Mouse (Mus musculus) forebrain, embryonic 13.5 days (tissue): ENCODE results near the gene Dscam. TPM values are rescaled to one million over a fixed set of nuclear protein-coding genes. Genes with fewer than 3 reads are reported as not detected.
A peak's percentile ranks its signal among the peaks of the same experiment; 100 is the strongest.

Experiments used
- ATAC-seq: fragments of 200-750 bp; cut with Nextera tagmentation; 2 replicates; pipeline ENCODE4 v1.8.0; 2017
- H3K27ac ChIP-seq: fragments of 300-500 bp; sonication (generic); 2 replicates; pipeline ENCODE4 v1.5.1; 2015; ENCODE audit warnings: inconsistent platforms, mild to moderate bottlenecking, moderate library complexity
- H3K27me3 ChIP-seq: fragments of 300-500 bp; sonication (generic); 2 replicates; pipeline ENCODE4 v1.6.1; 2015; ENCODE audit warnings: mild to moderate bottlenecking, inconsistent platforms
- H3K36me3 ChIP-seq: fragments of 300-500 bp; sonication (generic); 2 replicates; pipeline ENCODE4 v1.6.1; 2015; ENCODE audit warnings: mild to moderate bottlenecking, inconsistent platforms; ENCODE audit not compliant: poor library complexity, severe bottlenecking
- H3K4me1 ChIP-seq: fragments of 300-500 bp; sonication (generic); 2 replicates; pipeline ENCODE4 v1.6.1; 2015; ENCODE audit warnings: inconsistent platforms
- H3K4me2 ChIP-seq: fragments of 300-500 bp; sonication (generic); 2 replicates; pipeline ENCODE4 v1.6.1; 2015; ENCODE audit warnings: inconsistent platforms, mild to moderate bottlenecking, moderate library complexity
- H3K4me3 ChIP-seq: fragments of 300-500 bp; sonication (generic); 2 replicates; pipeline ENCODE4 v1.5.1; 2015; ENCODE audit warnings: mild to moderate bottlenecking, inconsistent platforms
- H3K9ac ChIP-seq: fragments of 300-500 bp; sonication (generic); 2 replicates; pipeline ENCODE4 v1.6.1; 2015; ENCODE audit warnings: mild to moderate bottlenecking, inconsistent platforms
- H3K9me3 ChIP-seq: fragments of 300-500 bp; sonication (generic); replicated peaks from 2 replicates; pipeline ENCODE4 v1.6.1; 2016; ENCODE audit warnings: inconsistent platforms
- WGBS: fragments of 180-500 bp; shearing (Covaris S2); methylation state at CpG from one replicate; pipeline ENCODE4 v1.1.7; 2015; 5-methylcytosine and 5-hydroxymethylcytosine counted together
- polyA plus RNA-seq: library from polyadenylated mRNA; unstranded; fragments of >200 nt; fragmentation: Nextera tagmentation; extraction: Ambion mirVana; gene quantifications from 2 replicates; pipeline ENCODE4 v1.2.1, GENCODE M21; 2015

Dscam gene
- polyA plus RNA-seq, 1 experiment from 2014 or later: 3.5 TPM

GRCm38 (mm10) chr16:97100091-97100490 lies 70.5 kb downstream of the Dscam start:
- H3K4me1 ChIP-seq: peaks cover 34% of the 10 kb centered on the region
- ATAC-seq: peak; percentile 16; the same call in 1 of the 2 replicates
- no peaks in the 10 kb centered on the region for H3K27me3 ChIP-seq
- no peaks in the 10 kb centered on the region for H3K9me3 ChIP-seq
- no peak overlapping the region for H3K4me2 ChIP-seq
- H3K27ac ChIP-seq: peak overlapping the region; percentile 16; the same call in 1 of the 2 replicates
- H3K4me3 ChIP-seq: no peak overlapping the region
- no peak overlapping the region for H3K9ac ChIP-seq
- no peaks in the 10 kb centered on the region for H3K36me3 ChIP-seq
- WGBS: 50% methylated on average over 2 of the region's 2 CpGs

GRCm38 (mm10) chr16:97098508-97098907 lies 72.0 kb downstream of the Dscam start:
- no peaks in the 10 kb centered on the region for H3K27me3 ChIP-seq
- H3K27ac ChIP-seq: peak overlapping the region; percentile 63
- no peaks in the 10 kb centered on the region for H3K36me3 ChIP-seq
- ATAC-seq: peak; percentile 84
- H3K4me3 ChIP-seq: no peak overlapping the region
- H3K4me2 ChIP-seq: no peak overlapping the region
- 41% methylated on average over 5 of the region's 5 CpGs for whole genome bisulfite sequencing
- H3K9me3 ChIP-seq: no peaks in the 10 kb centered on the region
- peaks cover 34% of the 10 kb centered on the region for H3K4me1 ChIP-seq
- no peak overlapping the region for H3K9ac ChIP-seq

GRCm38 (mm10) chr16:97096709-97097108 lies 73.8 kb downstream of the Dscam start:
- ATAC-seq: no peak

GRCm38 (mm10) chr16:97095496-97095895 lies 75.1 kb downstream of the Dscam start:
- Histone ChIP-seq H3K27me3 (no peaks in the 10 kb centered on the region), H3K4me2 (no peak overlapping the region), H3K9me3 (no peaks in the 10 kb centered on the region), H3K9ac (no peak overlapping the region), H3K36me3 (no peaks in the 10 kb centered on the region), H3K4me1 (peaks cover 34% of the 10 kb centered on the region), H3K27ac (no peak overlapping the region), H3K4me3 (no peak overlapping the region)
- ATAC-seq: no peak
- WGBS: 93% methylated on average over 1 of the region's 1 CpGs

More at GRCm38 (mm10) chr16:97096709-97097108, 73.8 kb downstream of the Dscam start:
- H3K4me1 ChIP-seq: peaks cover 34% of the 10 kb centered on the region
- no peak overlapping the region for H3K4me2 ChIP-seq
- WGBS: 92% methylated on average over 2 of the region's 2 CpGs
- no peak overlapping the region for H3K9ac ChIP-seq
- H3K9me3 ChIP-seq: no peaks in the 10 kb centered on the region
- H3K27me3 ChIP-seq: no peaks in the 10 kb centered on the region
- no peak overlapping the region for H3K27ac ChIP-seq
- no peak overlapping the region for H3K4me3 ChIP-seq
- H3K36me3 ChIP-seq: no peaks in the 10 kb centered on the region

GRCm38 (mm10) chr16:97089339-97089738 lies 81.2 kb downstream of the Dscam start:
- Histone ChIP-seq H3K9me3 (no peaks in the 10 kb centered on the region), H3K27ac (no peak overlapping the region), H3K4me3 (no peak overlapping the region), H3K9ac (no peak overlapping the region), H3K27me3 (no peaks in the 10 kb centered on the region), H3K36me3 (no peaks in the 10 kb centered on the region), H3K4me2 (no peak overlapping the region), H3K4me1 (no peaks in the 10 kb centered on the region)
- ATAC-seq: no peak
- WGBS: 64% methylated on average over 3 of the region's 3 CpGs

GRCm38 (mm10) chr16:97083694-97084093 lies 86.9 kb downstream of the Dscam start:
- no peak for ATAC-seq
- H3K27ac ChIP-seq: no peak overlapping the region

GRCm38 (mm10) chr16:97075920-97076572 lies 94.5 kb downstream of the Dscam start:
- no peaks in the 10 kb centered on the region for H3K27me3 ChIP-seq
- H3K4me2 ChIP-seq: no peak overlapping the region
- H3K9me3 ChIP-seq: no peaks in the 10 kb centered on the region
- H3K27ac ChIP-seq: no peak overlapping the region
- H3K9ac ChIP-seq: no peak overlapping the region
- 87% methylated on average over 4 of the region's 4 CpGs for WGBS
- ATAC-seq: no peak
- H3K4me3 ChIP-seq: no peak overlapping the region
- no peaks in the 10 kb centered on the region for H3K4me1 ChIP-seq
- H3K36me3 ChIP-seq: no peaks in the 10 kb centered on the region

More at GRCm38 (mm10) chr16:97083694-97084093, 86.9 kb downstream of the Dscam start:
- no peaks in the 10 kb centered on the region for H3K9me3 ChIP-seq
- H3K4me1 ChIP-seq: peaks cover 5% of the 10 kb centered on the region; the same call in 1 of the 2 replicates
- no peak overlapping the region for H3K4me3 ChIP-seq
- 54% methylated on average over 2 of the region's 2 CpGs for whole genome bisulfite sequencing
- H3K36me3 ChIP-seq: no peaks in the 10 kb centered on the region
- no peak overlapping the region for H3K9ac ChIP-seq
- H3K27me3 ChIP-seq: no peaks in the 10 kb centered on the region
- no peak overlapping the region for H3K4me2 ChIP-seq

GRCm38 (mm10) chr16:97075137-97075902 lies 95.2 kb downstream of the Dscam start:
- Histone ChIP-seq H3K9me3 (no peaks in the 10 kb centered on the region), H3K27ac (no peak overlapping the region), H3K36me3 (no peaks in the 10 kb centered on the region), H3K9ac (no peak overlapping the region), H3K27me3 (no peaks in the 10 kb centered on the region), H3K4me3 (no peak overlapping the region), H3K4me1 (no peaks in the 10 kb centered on the region), H3K4me2 (no peak overlapping the region)
- no peak for ATAC-seq
- WGBS: 69% methylated on average over 6 of the region's 6 CpGs

- Histone ChIP-seq H3K27ac (no peak overlapping the region), H3K27me3 (no peaks in the 10 kb centered on the region), H3K4me3 (no peak overlapping the region), H3K4me1 (no peaks in the 10 kb centered on the region), H3K9ac (no peak overlapping the region), H3K4me2 (no peak overlapping the region), H3K36me3 (no peaks in the 10 kb centered on the region), H3K9me3 (no peaks in the 10 kb centered on the region)
- ATAC-seq: no peak
- 100% methylated on average over 1 of the region's 1 CpGs for WGBS
Measured at GRCm38 (mm10) chr16:97073847-97074246, 96.7 kb downstream of the Dscam start.

GRCm38 (mm10) chr16:97072624-97073023 lies 97.9 kb downstream of the Dscam start:
- Histone ChIP-seq H3K9me3 (no peaks in the 10 kb centered on the region), H3K9ac (no peak overlapping the region), H3K27ac (no peak overlapping the region), H3K27me3 (no peaks in the 10 kb centered on the region), H3K36me3 (no peaks in the 10 kb centered on the region), H3K4me3 (no peak overlapping the region), H3K4me2 (no peak overlapping the region), H3K4me1 (no peaks in the 10 kb centered on the region)
- no peak for ATAC-seq
- WGBS: 89% methylated on average over 2 of the region's 2 CpGs

GRCm38 (mm10) chr16:97066856-97067255 lies 103.7 kb downstream of the Dscam start:
- no peak overlapping the region for H3K27ac ChIP-seq
- H3K36me3 ChIP-seq: no peaks in the 10 kb centered on the region
- no peak overlapping the region for H3K4me3 ChIP-seq
- no peak overlapping the region for H3K9ac ChIP-seq
- H3K9me3 ChIP-seq: no peaks in the 10 kb centered on the region
- no peaks in the 10 kb centered on the region for H3K27me3 ChIP-seq
- H3K4me2 ChIP-seq: no peak overlapping the region
- 80% methylated on average over 4 of the region's 4 CpGs for WGBS
- no peak for ATAC-seq
- H3K4me1 ChIP-seq: no peaks in the 10 kb centered on the region

GRCm38 (mm10) chr16:97062207-97062606 lies 108.3 kb downstream of the Dscam start:
- ATAC-seq: no peak
- Histone ChIP-seq H3K4me2 (no peak overlapping the region), H3K36me3 (no peaks in the 10 kb centered on the region), H3K4me1 (0 out of 2 replicates have a peak, but pooled peaks cover 5% of the 10 kb centered on the region), H3K27ac (no peak overlapping the region; the same call in 1 of the 2 replicates), H3K9ac (no peak overlapping the region), H3K27me3 (no peaks in the 10 kb centered on the region), H3K9me3 (no peaks in the 10 kb centered on the region), H3K4me3 (no peak overlapping the region)
- WGBS: 85% methylated on average over 3 of the region's 3 CpGs
